Mouse (Mus musculus): Measurements from ENCODE around the gene Fgd3. TPM values are rescaled to one million over a fixed set of nuclear protein-coding genes. Genes with fewer than 3 reads are reported as not detected.

Fgd3 gene
- polyA plus RNA-seq, 2 experiments from 2014 or later = 17.9 to 23.2 TPM

DNA sequence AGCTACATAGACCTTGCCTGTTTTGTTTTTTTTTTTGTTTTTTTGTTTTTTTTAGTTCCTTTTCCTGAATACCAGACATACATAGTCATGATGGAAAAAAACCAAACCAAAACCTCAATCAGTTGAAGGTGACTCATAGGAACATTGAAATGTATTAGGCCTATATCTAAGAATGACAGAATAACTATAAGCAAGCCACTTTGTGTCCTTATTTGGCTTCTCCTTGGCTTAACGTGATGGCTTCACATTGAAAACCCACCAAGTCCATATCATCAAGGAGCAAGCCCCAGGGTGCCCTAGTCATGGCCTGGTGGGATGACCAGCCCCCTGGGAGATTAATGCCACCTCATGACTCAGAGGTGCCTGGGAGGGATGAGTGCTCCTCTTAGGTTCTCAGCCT lies 19.3 kb downstream of the Fgd3 start:
- ATAC-seq = no peak

DNA sequence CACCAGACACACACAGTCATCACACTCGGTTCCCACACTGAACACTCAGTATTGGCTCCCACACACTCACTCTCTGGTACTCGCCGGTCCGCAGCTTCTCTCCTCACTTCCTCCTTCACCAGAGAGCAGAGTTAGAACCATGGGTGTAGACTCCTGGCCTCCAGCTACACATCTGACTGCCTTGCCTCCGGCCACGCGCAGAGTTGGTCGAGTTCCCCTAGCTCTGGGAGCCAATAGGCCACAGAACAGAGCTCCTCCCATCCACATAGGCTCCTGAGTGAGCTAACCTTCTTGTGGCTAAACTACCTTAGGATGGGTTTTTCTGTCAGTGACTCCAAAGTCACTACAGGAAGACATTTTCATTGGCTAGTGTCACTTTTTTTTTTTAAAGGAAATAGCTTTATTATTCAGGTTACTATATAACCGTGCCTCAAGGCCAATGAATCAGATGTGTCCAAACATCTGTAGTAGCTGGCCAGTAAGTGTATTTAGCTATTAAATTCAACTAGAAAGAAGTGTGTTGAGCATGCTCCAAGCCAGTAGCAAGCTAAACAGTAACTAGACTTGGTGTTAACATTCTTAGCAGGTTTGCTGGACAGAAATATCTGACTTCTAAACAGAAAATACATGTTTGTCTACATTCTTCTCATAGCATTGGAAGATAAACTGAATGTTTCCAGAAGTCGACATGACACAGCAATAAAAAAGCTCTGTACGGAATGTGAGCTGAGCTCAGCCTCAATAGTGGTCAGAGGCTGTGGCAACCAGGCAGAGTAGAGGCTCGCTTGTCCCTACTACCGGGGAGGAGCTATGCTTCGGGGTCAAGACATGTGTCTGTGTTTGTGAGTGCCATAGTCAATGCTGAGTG lies 21.4 kb downstream of the Fgd3 start:
- peak; percentile 74 for ATAC-seq

DNA sequence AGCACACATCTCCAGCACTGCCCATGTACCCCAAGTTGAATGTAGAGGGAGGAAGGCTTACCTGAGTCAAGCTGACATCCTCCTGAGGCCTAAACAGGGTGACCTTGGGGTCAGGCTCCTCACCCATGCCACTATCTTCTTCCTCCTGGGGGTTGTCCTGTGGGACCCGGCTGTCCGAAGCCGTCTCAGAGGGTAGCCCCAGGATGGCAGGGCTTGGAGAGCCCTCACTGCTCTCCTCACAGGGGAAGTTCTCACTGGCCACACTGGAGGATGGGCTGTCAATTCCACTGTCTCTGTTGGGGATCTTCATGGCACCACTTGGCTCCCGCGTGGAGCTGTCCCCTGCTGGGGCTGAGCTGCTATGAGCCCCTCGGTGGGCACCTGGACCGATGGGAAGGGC lies 23.8 kb downstream of the Fgd3 start:
- ATAC-seq = no peak

DNA sequence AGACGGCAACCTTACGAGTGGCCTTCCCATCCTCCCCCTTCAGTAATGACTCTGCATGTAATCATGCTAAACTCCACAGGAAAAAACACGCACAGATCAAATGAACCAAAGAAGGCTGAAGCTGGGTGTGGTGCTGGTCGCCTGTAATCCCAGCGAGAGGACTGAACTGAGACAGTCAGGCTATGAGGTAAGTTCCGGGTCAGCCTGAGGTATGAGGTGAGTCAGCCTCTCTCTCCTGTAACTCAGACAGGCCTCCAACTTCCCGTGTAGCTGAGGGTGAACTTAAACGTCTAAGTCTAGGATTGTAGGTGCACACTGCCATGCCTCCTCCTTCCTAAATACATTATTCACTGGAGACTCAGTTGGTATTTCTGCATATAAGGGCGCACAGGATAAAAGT lies 26.0 kb downstream of the Fgd3 start:
- no peak for ATAC-seq

DNA sequence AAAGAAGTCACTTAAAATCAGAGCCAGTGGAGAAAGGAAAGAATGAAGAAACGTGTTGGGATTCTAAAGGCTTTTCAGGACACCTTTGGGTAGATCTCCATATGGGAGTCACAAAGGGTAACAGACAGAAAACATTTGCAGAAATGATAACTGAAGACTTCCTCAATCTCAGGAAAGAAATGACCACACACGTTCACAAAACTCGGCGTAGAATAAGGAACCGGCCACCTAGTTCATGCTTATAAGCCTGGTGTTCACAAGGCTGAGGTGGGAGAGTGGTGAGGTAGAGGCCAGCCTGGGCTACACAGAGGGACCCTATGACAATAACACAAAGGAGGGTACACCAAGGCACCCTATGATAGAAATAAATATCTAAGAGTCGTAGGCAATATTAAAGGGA lies 28.2 kb downstream of the Fgd3 start:
- no peak for ATAC-seq

DNA sequence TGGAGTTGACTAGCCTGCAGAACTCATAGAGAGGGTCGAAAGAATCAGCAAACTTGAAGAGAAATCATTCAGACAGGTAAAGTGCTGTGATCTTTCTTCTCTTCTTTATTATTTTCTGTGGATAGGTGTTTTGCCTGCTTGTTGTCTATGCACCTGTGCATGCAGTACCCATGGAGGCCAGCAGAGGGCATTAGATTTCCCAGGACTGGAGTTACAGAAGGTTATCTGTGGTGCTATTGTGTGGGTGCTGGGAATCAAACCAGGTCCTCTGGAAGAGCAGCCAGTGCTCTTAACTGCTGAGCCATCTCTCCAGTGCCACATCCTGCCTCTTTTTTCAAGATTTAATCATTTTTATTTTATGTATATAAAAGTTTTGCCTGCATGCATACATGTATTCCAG lies 28.7 kb downstream of the Fgd3 start:
- ATAC-seq = no peak

DNA sequence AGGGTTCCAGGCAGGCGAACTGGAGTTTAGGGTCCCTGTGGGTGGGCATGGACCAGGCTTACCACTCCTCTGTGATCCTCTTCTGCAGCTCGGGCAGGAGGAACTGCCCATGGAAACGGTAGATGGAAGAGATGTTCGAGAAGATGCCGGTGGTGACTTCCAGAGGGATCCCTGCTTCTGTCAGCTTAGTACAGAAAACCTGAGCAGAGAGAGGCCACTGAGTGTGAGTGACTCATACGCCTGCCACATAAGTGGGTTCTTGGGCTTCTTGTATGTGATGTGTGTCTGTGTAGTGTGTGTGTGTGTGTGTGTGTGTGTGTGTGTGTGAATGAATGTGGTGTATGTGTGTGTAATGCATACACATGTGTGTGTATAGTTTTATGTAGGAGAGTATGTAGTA lies 32.9 kb downstream of the Fgd3 start:
- no peak for ATAC-seq

DNA sequence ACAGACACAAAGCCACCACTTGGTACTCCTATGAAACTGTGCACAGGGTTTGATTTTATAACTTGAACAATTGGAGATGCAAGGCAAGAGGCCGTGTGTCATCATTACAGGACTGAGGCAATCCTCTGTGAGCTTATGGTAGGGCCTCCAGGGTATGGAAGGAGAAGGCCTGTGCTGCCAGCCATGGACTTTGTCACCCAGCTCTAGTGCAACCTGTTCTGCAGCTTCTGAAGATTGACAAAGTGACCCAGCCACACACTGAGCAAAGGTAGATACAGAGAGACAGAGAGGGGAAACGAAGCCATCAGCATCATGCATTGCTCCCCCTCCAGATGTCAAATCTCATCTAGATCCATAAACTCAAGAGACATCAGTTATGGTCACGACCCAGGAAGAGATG lies 33.4 kb downstream of the Fgd3 start:
- no peak for ATAC-seq

DNA sequence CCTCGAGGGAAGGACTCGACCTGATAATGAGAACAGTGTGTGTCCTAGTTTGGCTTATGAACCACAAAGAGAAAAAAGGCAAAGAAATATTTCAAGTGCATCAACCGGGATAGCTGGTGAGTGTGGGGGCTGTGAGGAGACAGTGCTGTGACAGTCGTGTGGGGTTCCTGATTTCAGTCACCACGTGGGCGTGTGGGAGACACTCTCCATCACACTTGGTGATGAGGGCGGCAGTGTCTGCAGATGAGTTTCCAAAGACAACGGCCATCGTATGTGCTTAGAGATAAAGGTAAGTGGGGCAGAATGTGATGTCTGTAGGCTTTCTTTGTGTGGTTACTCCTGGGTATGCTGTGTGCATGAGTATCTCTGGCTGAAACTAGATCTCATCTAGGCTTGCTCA lies 36.4 kb downstream of the Fgd3 start:
- ATAC-seq = no peak

DNA sequence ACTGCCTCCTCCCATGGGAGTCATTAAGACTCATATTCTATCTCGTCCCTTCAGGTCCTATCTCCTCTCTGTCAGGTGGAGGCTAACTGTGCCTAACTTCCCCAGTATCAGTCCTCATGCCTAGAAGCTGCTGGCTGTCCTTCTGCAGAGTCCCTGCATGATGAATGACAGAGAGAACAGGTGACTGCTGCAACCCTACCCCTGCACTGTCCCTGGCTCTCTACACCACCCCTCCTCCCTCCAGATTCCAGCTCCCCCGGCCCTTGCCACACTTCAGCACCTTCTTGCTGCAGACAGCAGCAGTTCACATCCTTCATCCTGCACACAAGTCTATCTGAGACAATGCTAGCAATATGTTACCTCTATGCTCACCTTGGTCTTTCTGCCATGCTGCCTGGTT lies 37.9 kb downstream of the Fgd3 start:
- ATAC-seq = no peak

DNA sequence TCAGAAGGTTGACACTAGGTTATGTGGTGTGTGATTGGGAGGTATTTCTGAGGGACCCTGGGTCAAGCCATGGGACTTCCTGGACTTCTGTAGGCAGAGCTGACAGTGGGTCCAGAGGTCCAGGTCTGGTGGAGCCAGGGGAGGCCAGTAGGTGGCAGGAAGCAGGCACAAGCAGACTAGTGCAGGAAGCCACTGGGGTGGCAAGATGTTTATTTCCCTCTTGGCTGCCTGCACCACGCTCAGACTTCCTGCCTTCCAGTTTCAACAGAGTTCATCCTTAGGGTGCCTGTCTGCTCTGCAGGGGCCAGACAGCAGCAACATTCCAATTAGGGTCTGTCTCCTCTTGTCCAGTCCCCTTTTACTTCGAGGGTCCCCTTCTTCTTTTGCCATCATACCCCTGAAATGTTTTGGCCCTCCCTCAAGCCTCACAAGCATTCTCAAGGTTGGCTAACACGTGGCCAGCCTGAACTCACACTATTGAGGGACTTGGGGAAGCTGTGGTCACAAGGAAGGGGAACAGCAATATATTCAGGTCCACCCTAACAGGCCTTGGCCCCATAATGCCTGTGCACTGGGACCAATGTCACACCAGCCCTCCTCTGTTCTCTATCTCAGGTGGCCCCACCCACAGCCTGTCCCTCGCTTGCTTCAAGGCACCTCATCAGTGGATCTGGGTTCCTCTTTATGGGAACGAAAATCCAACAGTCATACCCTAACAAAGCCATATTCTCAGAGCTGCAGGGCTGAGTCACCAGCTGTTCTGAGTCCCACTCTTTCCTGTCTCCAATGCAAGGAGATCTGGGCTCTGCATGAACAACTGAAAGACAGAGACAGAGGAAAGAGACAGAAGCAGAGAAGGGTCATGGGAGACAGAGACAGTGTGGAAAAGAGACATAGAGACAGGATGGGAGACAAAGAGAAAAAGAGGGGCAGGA lies 48.0 kb downstream of the Fgd3 start:
- peak; percentile 35 for ATAC-seq

DNA sequence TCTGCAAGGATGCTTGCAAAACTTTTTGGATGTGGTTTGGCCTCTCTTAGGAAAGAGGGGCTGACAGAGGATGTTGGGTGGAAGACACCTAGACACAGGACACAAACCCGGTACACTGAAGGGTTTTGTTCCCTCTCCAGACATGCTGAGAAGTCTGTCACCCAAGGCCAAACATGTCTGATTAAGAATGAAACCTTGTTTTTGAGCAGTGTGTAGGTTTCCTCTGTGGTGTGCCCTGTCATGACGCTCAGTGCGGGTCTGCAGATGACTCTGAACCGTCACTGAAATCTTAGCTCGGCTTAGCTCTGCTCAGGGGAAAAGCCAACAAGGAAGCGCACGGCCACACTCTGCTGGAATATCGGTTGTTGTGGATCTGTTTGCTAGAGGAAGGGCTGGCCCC lies 49.6 kb downstream of the Fgd3 start:
- peak; percentile 60 for ATAC-seq

DNA sequence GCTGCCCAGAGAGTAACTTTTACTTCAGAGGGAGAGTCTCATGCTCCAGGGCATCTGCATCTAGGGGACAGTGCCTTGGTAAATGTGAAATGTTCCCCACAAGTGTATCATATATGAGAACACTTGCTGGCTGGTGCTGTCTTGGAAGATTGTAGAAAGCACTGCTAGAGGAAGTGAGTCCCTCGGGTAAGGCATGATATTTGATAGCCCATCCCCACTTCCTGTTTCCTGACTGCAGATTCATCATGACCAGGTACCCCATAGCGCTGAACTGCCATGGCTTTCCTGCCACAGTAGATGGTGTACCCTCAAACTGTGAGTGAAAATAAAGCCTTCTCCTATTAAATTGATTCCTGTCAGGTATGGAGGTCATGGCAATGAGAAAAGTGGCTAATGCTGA lies 52.5 kb downstream of the Fgd3 start:
- peak; percentile 63 for ATAC-seq

DNA sequence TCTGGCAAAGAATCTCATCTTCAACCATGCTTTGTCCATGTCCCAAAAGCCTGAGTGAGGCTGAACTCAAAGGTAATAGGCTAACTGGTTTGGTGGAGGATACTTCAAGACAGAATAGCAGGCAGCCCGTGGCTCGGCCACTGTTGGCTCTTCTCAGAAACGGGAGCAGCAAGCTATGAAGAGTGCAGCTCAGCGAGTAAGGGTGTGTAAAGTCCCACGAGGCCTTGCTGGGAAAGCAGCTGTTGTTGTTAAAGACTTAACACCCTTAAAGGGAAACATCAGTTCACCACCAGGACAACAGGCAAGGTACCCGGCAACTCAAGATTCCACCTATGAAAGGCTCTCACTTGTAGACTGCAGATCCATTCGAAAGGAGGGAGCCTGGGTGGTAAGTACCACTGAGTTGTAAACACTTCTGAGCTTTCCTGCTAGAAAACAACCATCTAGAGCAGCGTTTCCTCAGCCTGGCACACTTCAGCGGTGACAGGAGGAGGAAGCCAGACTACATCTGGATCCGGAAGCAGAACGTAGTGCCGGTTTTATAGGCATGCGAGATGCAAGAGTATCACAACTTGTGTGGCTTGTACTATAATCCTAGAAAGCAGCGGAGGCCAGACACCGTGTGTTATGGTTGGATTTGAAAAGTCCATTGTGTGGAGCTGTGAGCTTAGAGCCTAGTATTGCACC lies 59.9 kb downstream of the Fgd3 start:
- peak; percentile 65 for ATAC-seq

DNA sequence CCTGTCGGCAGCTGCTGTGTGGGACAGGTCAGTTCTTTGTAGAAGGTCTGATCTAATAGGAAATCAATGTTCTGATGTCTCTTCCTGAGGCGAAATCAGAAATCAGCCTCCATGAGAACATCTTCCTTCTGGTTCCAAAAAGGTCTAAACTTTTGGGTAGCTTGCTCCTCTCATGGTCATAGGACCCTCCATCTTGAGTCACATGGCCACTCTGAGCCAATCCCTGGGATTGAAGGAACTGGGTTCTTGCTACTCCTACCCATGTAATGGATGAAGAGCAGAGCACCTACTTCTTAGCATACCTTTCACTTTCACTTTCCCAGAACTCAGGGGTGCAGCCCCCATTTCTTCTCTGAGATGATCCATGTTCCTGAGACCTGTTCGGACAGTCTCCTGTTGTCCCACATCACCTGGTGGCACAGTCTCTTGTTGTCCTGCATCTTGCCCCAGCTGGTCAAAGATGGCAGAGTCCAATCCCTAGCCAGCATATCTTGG lies 62.2 kb downstream of the Fgd3 start:
- ATAC-seq = peak; percentile 56

DNA sequence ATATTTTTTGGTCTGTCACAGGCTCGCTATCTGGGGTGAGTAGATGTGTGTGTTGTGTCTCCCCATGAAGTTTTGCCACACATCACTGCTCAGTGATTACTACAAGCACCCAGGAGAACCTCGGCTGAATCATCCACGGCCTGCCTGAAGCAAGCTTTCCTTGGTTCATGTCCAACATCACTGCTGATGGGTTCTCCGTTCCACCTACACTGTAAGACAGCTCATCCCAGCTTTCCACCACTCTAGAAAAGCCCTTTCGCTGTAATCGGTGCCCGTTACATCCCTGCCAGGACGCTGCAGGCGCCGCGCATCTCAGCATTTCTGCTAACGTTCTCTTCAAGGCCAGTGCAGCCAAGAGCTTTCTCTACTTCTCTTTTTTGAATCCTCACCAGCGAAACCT lies 67.4 kb downstream of the Fgd3 start:
- ATAC-seq = no peak

DNA sequence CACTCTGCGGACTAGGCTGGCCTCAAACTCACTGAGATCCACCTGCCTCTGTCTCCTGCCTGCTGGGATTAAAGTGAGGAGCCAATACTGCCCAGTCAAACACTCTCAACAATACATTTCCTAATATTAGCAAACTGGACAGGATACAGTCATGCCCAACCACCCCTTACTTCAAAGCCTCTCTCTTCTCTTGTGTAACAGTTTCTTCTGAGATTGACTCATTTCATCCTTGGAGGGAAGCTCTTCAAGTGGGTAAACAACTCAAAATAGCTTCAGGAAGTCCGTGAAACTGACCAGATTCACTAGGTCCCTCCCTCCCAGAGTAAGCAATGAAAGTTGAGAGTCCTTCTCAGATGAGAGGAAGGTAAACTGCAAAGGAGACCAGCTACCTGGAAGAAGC lies 68.0 kb downstream of the Fgd3 start:
- ATAC-seq = no peak

DNA sequence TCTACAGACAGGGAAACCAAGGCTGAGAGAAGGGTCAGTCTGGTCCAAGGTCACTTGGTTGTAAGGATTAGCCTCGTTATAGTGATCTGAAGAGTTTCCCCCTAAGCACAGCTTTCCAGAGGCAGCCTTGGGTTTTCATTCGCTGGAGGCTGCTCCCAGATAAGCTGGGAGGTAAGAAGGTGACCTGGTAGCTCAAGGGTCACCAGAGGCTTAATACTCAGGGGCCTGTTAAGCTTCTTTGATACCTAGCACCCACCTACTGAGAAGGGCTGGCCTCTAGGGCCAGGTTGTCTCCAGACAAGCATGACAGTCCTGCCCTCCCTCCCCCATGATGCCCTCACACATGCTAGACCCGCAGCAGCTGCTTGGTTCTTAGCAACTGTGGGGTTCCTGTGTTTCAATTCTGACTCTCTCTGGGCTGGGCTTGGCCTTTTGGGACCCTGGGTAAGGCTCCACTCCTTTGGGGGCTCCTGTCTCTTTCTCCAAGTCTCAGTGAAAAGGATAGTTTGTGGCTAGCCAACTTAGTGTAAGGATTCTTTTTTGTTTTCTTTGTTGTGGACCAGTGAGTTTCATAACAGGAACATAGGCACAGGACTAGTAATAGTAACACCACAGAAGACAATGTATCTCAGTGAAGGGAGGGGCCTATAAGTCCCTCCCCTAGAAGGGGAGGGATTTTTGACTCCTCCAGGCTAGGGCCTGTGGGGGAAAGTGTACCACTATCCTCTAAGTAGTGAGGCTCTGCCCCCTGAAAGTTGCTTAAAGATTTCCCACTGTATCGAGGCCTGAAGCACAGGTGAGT lies 69.2 kb downstream of the Fgd3 start:
- no peak for ATAC-seq

DNA sequence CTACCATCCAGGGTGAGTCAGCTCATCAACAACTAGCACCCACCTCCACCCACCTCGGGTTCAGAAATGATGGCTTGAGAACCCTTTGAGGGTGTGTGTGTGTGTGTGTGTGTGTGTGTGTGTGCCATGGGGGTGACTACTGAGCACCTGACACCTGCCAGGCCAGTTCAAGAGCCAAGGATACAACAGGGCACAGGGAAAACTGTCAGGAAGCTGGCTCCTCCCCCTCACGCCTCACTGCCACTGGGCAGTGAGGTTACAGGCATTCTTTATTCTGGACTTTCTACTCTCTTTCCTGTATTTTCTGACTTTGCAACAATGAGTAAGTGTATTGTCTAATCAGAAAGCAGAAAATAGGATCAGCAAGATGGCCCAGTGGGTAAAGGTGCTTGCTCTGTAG lies 70.5 kb downstream of the Fgd3 start:
- no peak for ATAC-seq

DNA sequence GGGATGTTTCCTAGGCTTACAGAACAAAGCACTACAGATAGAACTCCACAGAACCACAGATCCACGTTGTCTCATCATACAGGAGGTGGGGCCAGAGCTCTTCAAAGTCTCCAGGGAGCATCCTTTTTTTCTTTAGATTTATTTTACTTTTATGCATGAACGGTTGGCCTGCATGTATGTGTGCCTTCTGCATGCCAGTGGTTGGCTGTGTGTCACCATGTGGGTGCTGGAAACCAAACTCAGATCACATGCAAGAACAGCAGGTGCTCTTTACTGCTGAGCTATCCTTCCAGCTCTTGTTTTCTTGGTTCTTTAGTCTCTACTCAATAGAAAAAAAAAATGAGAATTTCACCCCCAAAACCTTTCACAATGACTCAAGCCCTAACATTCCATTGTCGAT lies 71.2 kb downstream of the Fgd3 start:
- ATAC-seq = no peak

DNA sequence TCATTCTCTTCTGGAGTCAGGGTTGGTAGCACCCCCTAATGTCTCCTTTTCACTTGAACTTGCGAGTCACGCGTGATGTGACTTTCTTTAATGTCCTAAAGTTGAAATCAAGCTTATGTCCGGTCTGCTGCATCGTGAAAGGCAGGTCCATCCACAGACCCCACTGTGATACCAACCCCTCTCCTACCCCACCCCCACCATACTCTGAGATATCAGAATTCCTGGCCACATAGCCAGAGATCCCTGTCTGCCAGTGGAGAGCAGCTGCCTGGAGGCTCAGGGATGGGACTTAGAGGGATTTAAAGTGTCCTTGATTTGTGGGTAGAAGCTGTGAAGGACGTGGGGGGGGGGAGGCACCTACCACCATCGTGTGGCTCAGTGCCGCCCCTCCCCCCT lies 71.6 kb downstream of the Fgd3 start, which contains the start of gene Susd3:
TSS of gene Susd3 (minus strand) at position 240 of the 396 bp plus-strand sequence.
- ATAC-seq = no peak

Data from CD4-positive, CD25-positive, alpha-beta regulatory T cell, adult 4 months (primary cell).